Mouse (Mus musculus) limb, embryonic 13.5 days (tissue): ENCODE data around the gene Cdk12. TPM values are rescaled to one million over a fixed set of nuclear protein-coding genes. Genes with fewer than 3 reads are reported as not detected.

Source experiments
- ATAC-seq: fragments of 200-750 bp; cut with Nextera tagmentation; 2 replicates; pipeline ENCODE4 v1.8.0; 2017; ENCODE audit warnings: low read depth, moderate number of reproducible peaks, moderate TSS enrichment; ENCODE audit not compliant: low FRiP score
- H3K27ac ChIP-seq: fragments of 300-500 bp; sonication (generic); 2 replicates; pipeline ENCODE4 v1.5.1; 2015; ENCODE audit warnings: inconsistent platforms, mild to moderate bottlenecking, moderate library complexity
- H3K27me3 ChIP-seq: fragments of 300-500 bp; sonication (generic); 2 replicates; pipeline ENCODE4 v1.6.1; 2015; ENCODE audit warnings: mild to moderate bottlenecking, inconsistent platforms
- H3K36me3 ChIP-seq: fragments of 300-500 bp; sonication (generic); 2 replicates; pipeline ENCODE4 v1.6.1; 2015; ENCODE audit warnings: inconsistent platforms, mild to moderate bottlenecking, moderate library complexity
- H3K4me1 ChIP-seq: fragments of 300-500 bp; sonication (generic); 2 replicates; pipeline ENCODE4 v1.6.1; 2015; ENCODE audit warnings: inconsistent platforms
- H3K4me2 ChIP-seq: fragments of 300-500 bp; sonication (generic); replicated peaks from 2 replicates; pipeline ENCODE4 v1.6.1; 2015; ENCODE audit warnings: inconsistent platforms, mild to moderate bottlenecking, moderate library complexity
- H3K4me3 ChIP-seq: fragments of 300-500 bp; sonication (generic); 2 replicates; pipeline ENCODE4 v1.5.1; 2015; ENCODE audit warnings: moderate library complexity, mild to moderate bottlenecking, inconsistent platforms
- H3K9ac ChIP-seq: fragments of 300-500 bp; sonication (generic); 2 replicates; pipeline ENCODE4 v1.6.1; 2015; ENCODE audit warnings: mild to moderate bottlenecking, inconsistent platforms
- H3K9me3 ChIP-seq: fragments of 300-500 bp; sonication (generic); 2 replicates; pipeline ENCODE4 v1.6.1; 2016; ENCODE audit warnings: inconsistent platforms
- WGBS: fragments of 180-500 bp; shearing (Covaris S2); methylation state at CpG from one replicate; pipeline ENCODE4 v1.1.7; 2015; 5-methylcytosine and 5-hydroxymethylcytosine counted together
- polyA plus RNA-seq: library from polyadenylated mRNA; unstranded; fragments of >200 nt; fragmentation: Nextera tagmentation; extraction: Ambion mirVana; gene quantifications from 2 replicates; pipeline ENCODE4 v1.2.1, GENCODE M21; 2015

The Cdk12 gene
- polyA plus RNA-seq, 1 experiment from 2014 or later = 13.1 TPM

GRCm38 (mm10) chr11:98294188-98295012 lies 91.5 kb downstream of the Cdk12 start:
- peak; percentile 70 for ATAC-seq
- Histone ChIP-seq H3K9ac (peak overlapping the region; percentile 80), H3K36me3 (no peaks in the 10 kb centered on the region), H3K9me3 (no peaks in the 10 kb centered on the region), H3K4me3 (peak overlapping the region; percentile 73), H3K4me1 (peaks cover 25% of the 10 kb centered on the region), H3K4me2 (peak overlapping the region; percentile 95), H3K27me3 (peaks cover 81% of the 10 kb centered on the region), H3K27ac (no peak overlapping the region)
- WGBS = 1% methylated on average over 58 of the region's 58 CpGs

GRCm38 (mm10) chr11:98295013-98295585 lies 92.2 kb downstream of the Cdk12 start:
- no peaks in the 10 kb centered on the region for H3K36me3 ChIP-seq
- no peak for ATAC-seq
- peaks cover 81% of the 10 kb centered on the region for H3K27me3 ChIP-seq
- H3K4me1 ChIP-seq = peaks cover 19% of the 10 kb centered on the region
- H3K27ac ChIP-seq = no peak overlapping the region
- peak overlapping the region; percentile 73 for H3K4me3 ChIP-seq
- peak overlapping the region; percentile 95 for H3K4me2 ChIP-seq
- H3K9ac ChIP-seq = peak overlapping the region; percentile 80
- H3K9me3 ChIP-seq = no peaks in the 10 kb centered on the region
- WGBS = 4% methylated on average over 9 of the region's 9 CpGs

- ATAC-seq = no peak
- WGBS = 4% methylated on average over 5 of the region's 5 CpGs
- H3K9me3 ChIP-seq = no peaks in the 10 kb centered on the region
- H3K36me3 ChIP-seq = no peaks in the 10 kb centered on the region
- H3K27me3 ChIP-seq = peaks cover 78% of the 10 kb centered on the region
- H3K9ac ChIP-seq = no peak overlapping the region
- H3K27ac ChIP-seq = no peak overlapping the region
- H3K4me3 ChIP-seq = no peak overlapping the region
- no peak overlapping the region for H3K4me2 ChIP-seq
- H3K4me1 ChIP-seq = peaks cover 17% of the 10 kb centered on the region
These were observed 93.4 kb downstream of the Cdk12 start for GRCm38 (mm10) chr11:98296277-98296676.

GRCm38 (mm10) chr11:98296916-98297315 lies 94.1 kb downstream of the Cdk12 start:
- 59% methylated on average over 2 of the region's 2 CpGs for WGBS
- Histone ChIP-seq H3K9me3 (no peaks in the 10 kb centered on the region), H3K4me3 (no peak overlapping the region), H3K36me3 (no peaks in the 10 kb centered on the region), H3K27me3 (peaks cover 75% of the 10 kb centered on the region), H3K4me1 (peaks cover 17% of the 10 kb centered on the region), H3K4me2 (no peak overlapping the region), H3K9ac (no peak overlapping the region), H3K27ac (no peak overlapping the region)
- ATAC-seq = no peak

- Histone ChIP-seq H3K36me3 (no peaks in the 10 kb centered on the region), H3K9me3 (no peaks in the 10 kb centered on the region), H3K4me3 (no peak overlapping the region), H3K9ac (no peak overlapping the region), H3K4me2 (no peak overlapping the region), H3K27me3 (peaks cover 76% of the 10 kb centered on the region), H3K27ac (no peak overlapping the region), H3K4me1 (peaks cover 17% of the 10 kb centered on the region)
- WGBS = 19% methylated on average over 7 of the region's 7 CpGs
- ATAC-seq = no peak; the same call in 1 of the 2 replicates
These were observed 94.9 kb downstream of the Cdk12 start for GRCm38 (mm10) chr11:98297778-98298177.

GRCm38 (mm10) chr11:98298484-98299205 lies 95.8 kb downstream of the Cdk12 start:
- no peaks in the 10 kb centered on the region for H3K36me3 ChIP-seq
- H3K27ac ChIP-seq = no peak overlapping the region
- peaks cover 17% of the 10 kb centered on the region for H3K4me1 ChIP-seq
- H3K9me3 ChIP-seq = no peaks in the 10 kb centered on the region
- 8% methylated on average over 10 of the region's 10 CpGs for WGBS
- no peak overlapping the region for H3K4me3 ChIP-seq
- H3K9ac ChIP-seq = no peak overlapping the region
- peaks cover 78% of the 10 kb centered on the region for H3K27me3 ChIP-seq
- no peak for ATAC-seq
- no peak overlapping the region for H3K4me2 ChIP-seq

GRCm38 (mm10) chr11:98313790-98314323 lies 111.0 kb downstream of the Cdk12 start:
- Histone ChIP-seq H3K9me3 (no peaks in the 10 kb centered on the region), H3K4me1 (0 out of 2 replicates have a peak, but pooled peaks cover 3% of the 10 kb centered on the region), H3K27me3 (peaks cover 93% of the 10 kb centered on the region), H3K36me3 (no peaks in the 10 kb centered on the region), H3K9ac (no peak overlapping the region), H3K27ac (no peak overlapping the region), H3K4me2 (peak overlapping the region; percentile 24; the same call in 1 of the 2 replicates), H3K4me3 (no peak overlapping the region)
- WGBS = 3% methylated on average over 26 of the region's 26 CpGs
- ATAC-seq = no peak

- peaks cover 5% of the 10 kb centered on the region; the same call in 1 of the 2 replicates for H3K4me1 ChIP-seq
- H3K9me3 ChIP-seq = no peaks in the 10 kb centered on the region
- H3K4me3 ChIP-seq = no peak overlapping the region
- no peak overlapping the region for H3K9ac ChIP-seq
- no peaks in the 10 kb centered on the region for H3K36me3 ChIP-seq
- WGBS = 2% methylated on average over 7 of the region's 7 CpGs
- no peak overlapping the region for H3K4me2 ChIP-seq
- ATAC-seq = no peak
- H3K27ac ChIP-seq = no peak overlapping the region
- H3K27me3 ChIP-seq = peaks cover 98% of the 10 kb centered on the region
These were observed 114.6 kb downstream of the Cdk12 start for GRCm38 (mm10) chr11:98317479-98317878.

- under 1% methylated on average over 14 of the region's 14 CpGs for WGBS
- peaks cover 100% of the 10 kb centered on the region for H3K27me3 ChIP-seq
These were observed 115.7 kb downstream of the Cdk12 start for GRCm38 (mm10) chr11:98318421-98319116.

GRCm38 (mm10) chr11:98319120-98319519 lies 116.3 kb downstream of the Cdk12 start:
- Histone ChIP-seq H3K9ac (no peak overlapping the region), H3K4me2 (no peak overlapping the region), H3K27me3 (peaks cover 100% of the 10 kb centered on the region), H3K27ac (no peak overlapping the region), H3K4me1 (peaks cover 3% of the 10 kb centered on the region; the same call in 1 of the 2 replicates), H3K9me3 (no peaks in the 10 kb centered on the region), H3K4me3 (no peak overlapping the region), H3K36me3 (no peaks in the 10 kb centered on the region)
- ATAC-seq = no peak
- 4% methylated on average over 15 of the region's 15 CpGs for WGBS

More at GRCm38 (mm10) chr11:98318421-98319116, 115.7 kb downstream of the Cdk12 start:
- peaks cover 5% of the 10 kb centered on the region; the same call in 1 of the 2 replicates for H3K4me1 ChIP-seq
- no peak overlapping the region for H3K4me2 ChIP-seq
- H3K9ac ChIP-seq = no peak overlapping the region
- no peaks in the 10 kb centered on the region for H3K9me3 ChIP-seq
- H3K36me3 ChIP-seq = no peaks in the 10 kb centered on the region
- no peak overlapping the region for H3K4me3 ChIP-seq
- no peak for ATAC-seq
- H3K27ac ChIP-seq = no peak overlapping the region

- Histone ChIP-seq H3K27me3 (peaks cover 100% of the 10 kb centered on the region), H3K4me2 (no peak overlapping the region), H3K4me3 (no peak overlapping the region), H3K36me3 (no peaks in the 10 kb centered on the region), H3K4me1 (peaks cover 3% of the 10 kb centered on the region; the same call in 1 of the 2 replicates), H3K9me3 (no peaks in the 10 kb centered on the region), H3K27ac (no peak overlapping the region), H3K9ac (no peak overlapping the region)
- 13% methylated on average over 4 of the region's 4 CpGs for WGBS
- ATAC-seq = no peak
These were observed 116.7 kb downstream of the Cdk12 start for GRCm38 (mm10) chr11:98319544-98319943.
